8 mouse cellular contexts compared by ENCODE assay signal in the genomic region with DNA sequence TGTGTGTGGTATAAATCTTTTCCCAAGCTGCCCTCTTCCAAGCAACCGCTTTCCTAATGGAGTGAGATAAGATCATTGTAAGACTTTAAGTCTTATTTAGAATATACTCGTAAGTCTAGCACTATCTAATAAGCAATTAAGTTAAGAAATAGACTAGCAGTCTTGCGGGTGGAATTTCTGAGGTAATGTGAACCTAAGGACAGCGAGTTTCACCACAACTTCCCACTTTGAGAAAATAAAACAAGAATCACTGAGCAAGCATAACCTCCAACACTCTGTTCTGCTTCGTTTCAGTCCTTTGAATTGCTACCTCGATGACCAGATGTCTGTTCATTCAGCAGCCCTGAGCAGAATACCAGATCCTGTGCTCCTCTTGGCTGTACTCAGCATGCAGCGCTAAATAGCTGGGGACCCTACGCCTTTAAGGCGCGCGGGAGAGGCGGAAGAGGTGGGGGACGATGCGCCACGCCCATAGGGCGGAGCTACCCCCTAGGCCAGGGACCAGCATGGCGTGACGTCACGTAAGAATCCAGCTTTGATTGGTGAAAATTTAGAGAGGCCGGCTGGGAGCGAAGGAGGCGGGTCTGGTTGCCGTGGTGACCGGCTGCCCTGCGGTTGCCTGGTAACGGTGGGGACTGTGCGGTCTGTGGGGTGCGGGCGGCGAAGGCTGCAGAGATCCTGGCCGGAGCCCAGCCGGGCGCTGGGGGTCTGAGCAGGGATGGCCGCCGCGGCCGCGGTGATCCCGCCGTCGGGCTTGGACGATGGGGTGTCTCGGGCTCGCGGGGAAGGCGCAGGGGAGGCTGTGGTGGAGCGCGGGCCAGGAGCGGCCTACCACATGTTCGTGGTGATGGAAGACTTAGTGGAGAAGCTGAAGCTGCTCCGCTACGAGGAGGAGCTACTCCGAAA. TPM values are rescaled to one million over a fixed set of nuclear protein-coding genes. Genes with fewer than 3 reads are reported as not detected.
DNase-seq lines count a peak whose midpoint lies in the region; ATAC-seq and TF ChIP-seq lines count a peak whose summit lies in the region.

A gene (plus strand): TSS at position 614 of the 906 bp plus-strand sequence.

- no peaks in the 10 kb centered on the region for H3K9me3 ChIP-seq in megakaryocyte, embryonic 14.5 days

- peak; percentile 98 for ATAC-seq in activated CD4-positive, CD25-positive, alpha-beta regulatory T cell, adult 4 months

- peak within 1 kb of the TSS; percentile 76 for H3K4me3 ChIP-seq in cortical plate, adult 2 months (ENCODE audit: insufficient read depth, low read length)
- H3K4me3 ChIP-seq in megakaryocyte, embryonic 14.5 days (replicated peaks), result peak within 1 kb of the TSS; percentile 97

- TF ChIP-seq CTCF in cortical plate, adult 2 months (IDR thresholded peaks at IDR 0.05; ENCODE audit: extremely low read depth, insufficient read depth, low read length), result no peak

- peak; percentile 91 for TF ChIP-seq POLR2A in cortical plate, adult 2 months (IDR thresholded peaks at IDR 0.05; ENCODE audit: extremely low read depth, insufficient read depth, low read length)

- H3K36me3 ChIP-seq in megakaryocyte, embryonic 14.5 days (replicated peaks; ENCODE audit: low read length), result peaks cover 4% of the 10 kb centered on the region

- no peaks in the 10 kb centered on the region for H3K27me3 ChIP-seq in megakaryocyte, embryonic 14.5 days (replicated peaks)

- peak; percentile 96 to 97 for DNase-seq in gastrocnemius, adult 8-10 months (ENCODE audit: low spot score in 2 of 2)
- peak; percentile 99 for DNase-seq in hindlimb bud, embryonic 11.5 days (ENCODE audit: extremely low spot score, low read depth, low spot score)
- DNase-seq in left cerebral cortex, adult 8-10 months (ENCODE audit: low spot score in 2 of 2), result peak; percentile 91 to 98
- DNase-seq in right cerebral cortex, postnatal 10 days (ENCODE audit: low spot score in 2 of 2), result peak; percentile 99
- peak; percentile 96 for DNase-seq in urinary bladder, postnatal 25 days (ENCODE audit: low spot score)

- peaks cover 8% of the 10 kb centered on the region for H3K4me1 ChIP-seq in cortical plate, adult 2 months (ENCODE audit: control insufficient read depth, insufficient read depth, low read length)
- peaks cover 22% of the 10 kb centered on the region for H3K4me1 ChIP-seq in megakaryocyte, embryonic 14.5 days

- peak within 1 kb of the TSS; percentile 52; the same call in 1 of the 2 replicates for H3K27ac ChIP-seq in cortical plate, adult 2 months (ENCODE audit: insufficient read depth, low read length)

RNA-seq across cellular contexts. Expression of the gene that starts here (rescaled TPM):
- polyA plus RNA-seq in activated CD4-positive, CD25-positive, alpha-beta regulatory T cell, adult 4 months (2017; shearing (Covaris generic)), result 1 to 10 TPM; 4.8 TPM
- polyA plus RNA-seq in cortical plate, adult 2 months (2012; rRNA removed), result 53.3 and 59.5 TPM in 2 replicates
- 1 to 10 TPM; 5.4 to 8.9 (median 6.8) TPM for total RNA-seq in gastrocnemius, adult 8-10 months (2022)
- total RNA-seq in left cerebral cortex, adult 8-10 months (2022), result 10 to 100 TPM; 51.8 to 55.5 (median 55.0) TPM
- 0.86 and 8.7 TPM in 2 replicates for polyA plus RNA-seq in megakaryocyte, embryonic 14.5 days (2012; ENCODE audit: insufficient read depth, low replicate concordance)

Comparison
In these comparisons a context has a peak if more than half of its experiments do, and no peak if none do; other contexts are left out.
1. Peak in every context shown above with its lines: DNase-seq, ATAC-seq, H3K4me3 ChIP-seq and H3K27ac ChIP-seq.
2. RNA of the gene that starts here (total RNA-seq): 51.8 to 55.5 TPM in left cerebral cortex, adult 8-10 months; 5.4 to 8.9 TPM in gastrocnemius, adult 8-10 months; every median in the first group is over 4 times any median in the second.